Mouse (Mus musculus): ENCODE data around the gene Irf2bp2.

DNA sequence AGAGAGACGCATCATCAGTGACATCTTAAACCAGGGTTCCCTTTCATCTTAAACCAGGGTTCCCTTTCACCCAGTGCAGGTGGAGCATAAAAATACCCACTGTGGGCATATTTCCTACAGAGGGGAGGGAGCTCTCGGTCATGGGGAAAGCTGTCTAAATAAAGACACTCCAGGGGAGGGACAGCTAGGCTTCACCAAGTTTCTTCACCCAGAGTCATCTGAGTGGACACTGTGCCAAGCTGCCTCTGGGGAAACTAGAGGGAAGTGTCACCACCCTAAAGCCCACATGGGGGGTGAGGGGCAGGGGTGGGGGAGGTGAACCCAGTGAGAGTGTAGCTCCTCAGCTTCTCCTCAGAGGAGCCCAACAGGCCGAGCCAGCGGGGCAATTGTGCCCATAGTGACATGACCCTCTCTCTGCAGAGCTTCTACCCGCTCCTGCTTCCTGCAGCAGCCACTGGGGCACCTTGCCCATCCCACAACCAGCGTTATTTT, 27.8 kb downstream of the Irf2bp2 start:
- no peak for TF ChIP-seq GATA1 (IDR thresholded peaks at IDR 0.05; ENCODE audit: borderline replicate concordance, low read length)
- TF ChIP-seq FLI1 (IDR thresholded peaks at IDR 0.05; ENCODE audit: low read length) = no peak
